Mouse (Mus musculus) kidney, postnatal 25 days (tissue): ENCODE results near the gene Arl3.
A peak's percentile ranks its signal among the peaks of the same experiment; 100 is the strongest.

Experiments used
- DNase-seq, 2 experiments: peaks; one replicate each; pipeline ENCODE4 v3.0.0; 2021; ENCODE audit warnings: mixed read lengths in 2 of 2

Arl3 gene

GRCm38 (mm10) chr19:46499836-46500580 is 73.0 kb downstream of the Arl3 start:
- peak; percentile 99 to 100 for DNase-seq

GRCm38 (mm10) chr19:46499539-46499835 is 73.5 kb downstream of the Arl3 start:
- DNase-seq = no peak

GRCm38 (mm10) chr19:46497230-46497629 is 75.8 kb downstream of the Arl3 start:
- no peak for DNase-seq

GRCm38 (mm10) chr19:46495136-46495535 is 77.9 kb downstream of the Arl3 start:
- peak in 1 of 2 experiments; percentile 43 for DNase-seq

- DNase-seq = peak; percentile 59 to 78
Measured at GRCm38 (mm10) chr19:46490634-46491033, 82.4 kb downstream of the Arl3 start.

- no peak for DNase-seq
Measured at GRCm38 (mm10) chr19:46489448-46489847, 83.5 kb downstream of the Arl3 start.

GRCm38 (mm10) chr19:46486709-46487108 is 86.3 kb downstream of the Arl3 start:
- peak in 1 of 2 experiments; percentile 37 for DNase-seq

- DNase-seq = peak in 1 of 2 experiments; percentile 48
Measured at GRCm38 (mm10) chr19:46485847-46486246, 87.2 kb downstream of the Arl3 start.

GRCm38 (mm10) chr19:46484518-46484917 is 88.5 kb downstream of the Arl3 start:
- peak; percentile 90 to 95 for DNase-seq

- DNase-seq = peak; percentile 63 to 76
Measured at GRCm38 (mm10) chr19:46483701-46484328, 89.2 kb downstream of the Arl3 start.

GRCm38 (mm10) chr19:46482896-46483516 is 90.0 kb downstream of the Arl3 start:
- peak in 1 of 2 experiments; percentile 61 for DNase-seq

GRCm38 (mm10) chr19:46481756-46482155 is 91.2 kb downstream of the Arl3 start:
- peak in 1 of 2 experiments; percentile 45 for DNase-seq

- DNase-seq = no peak
Measured at GRCm38 (mm10) chr19:46481352-46481751, 91.6 kb downstream of the Arl3 start.
